Mouse (Mus musculus): ENCODE measurements around the gene Tuba3a.

Tuba3a gene

GRCm38 (mm10) chr6:125285890-125286289 lies at the start of gene Tuba3a:
Gene Tuba3a (minus strand): TSS chr6:125286042.
- in situ Hi-C loops (cut with MboI): no loop called here

GRCm38 (mm10) chr6:125334356-125334755 lies 48.5 kb upstream of the Tuba3a start:
- in situ Hi-C loops (cut with MboI): no loop called here

GRCm38 (mm10) chr6:125333112-125333899 lies 47.5 kb upstream of the Tuba3a start:
- in situ Hi-C loops (cut with MboI): no loop called here

- in situ Hi-C loops (cut with MboI): no loop called here
These were observed 44.9 kb upstream of the Tuba3a start for GRCm38 (mm10) chr6:125330626-125331326.

- in situ Hi-C loops (cut with MboI): no loop called here
These were observed 42.4 kb upstream of the Tuba3a start for GRCm38 (mm10) chr6:125328243-125328642.

GRCm38 (mm10) chr6:125325337-125325736 lies 39.5 kb upstream of the Tuba3a start:
- in situ Hi-C loops (cut with MboI): no loop called here

- in situ Hi-C loops (cut with MboI): no loop called here
These were observed 37.7 kb upstream of the Tuba3a start for GRCm38 (mm10) chr6:125323547-125323946.

- in situ Hi-C loops (cut with MboI): no loop called here
These were observed 37.0 kb upstream of the Tuba3a start for GRCm38 (mm10) chr6:125322794-125323193.

GRCm38 (mm10) chr6:125321114-125321855 lies 35.4 kb upstream of the Tuba3a start:
- in situ Hi-C loops (cut with MboI): no loop called here

- in situ Hi-C loops (cut with MboI): no loop called here
These were observed 34.5 kb upstream of the Tuba3a start, which contains the start of gene Scnn1a for GRCm38 (mm10) chr6:125320323-125320722. Gene Scnn1a (plus strand): TSS chr6:125320659.

GRCm38 (mm10) chr6:125319919-125320296 lies 34.1 kb upstream of the Tuba3a start:
- in situ Hi-C loops (cut with MboI): no loop called here

GRCm38 (mm10) chr6:125318981-125319918 lies 33.4 kb upstream of the Tuba3a start:
- in situ Hi-C loops (cut with MboI): no loop called here

GRCm38 (mm10) chr6:125317077-125317476 lies 31.2 kb upstream of the Tuba3a start:
- in situ Hi-C loops (cut with MboI): no loop called here

- in situ Hi-C loops (cut with MboI): no loop called here
These were observed 28.9 kb upstream of the Tuba3a start for GRCm38 (mm10) chr6:125314746-125315145.

- in situ Hi-C loops (cut with MboI): no loop called here
These were observed 28.4 kb upstream of the Tuba3a start for GRCm38 (mm10) chr6:125314231-125314563.

GRCm38 (mm10) chr6:125313546-125314230 lies 27.8 kb upstream of the Tuba3a start, which contains the start of gene Ltbr:
Gene Ltbr (minus strand): TSS chr6:125313885.
- in situ Hi-C loops (cut with MboI): no loop called here

GRCm38 (mm10) chr6:125312581-125313355 lies 26.9 kb upstream of the Tuba3a start:
- in situ Hi-C loops (cut with MboI): no loop called here

- in situ Hi-C loops (cut with MboI): no loop called here
These were observed 26.3 kb upstream of the Tuba3a start for GRCm38 (mm10) chr6:125312171-125312570.

- in situ Hi-C loops (cut with MboI): no loop called here
These were observed 23.6 kb upstream of the Tuba3a start for GRCm38 (mm10) chr6:125309406-125309805.

GRCm38 (mm10) chr6:125308921-125309320 lies 23.1 kb upstream of the Tuba3a start:
- in situ Hi-C loops (cut with MboI): no loop called here

All from mature B cell (primary cell).